26 mouse cellular contexts compared by ENCODE assay signal in genomic region chr3:153071549-153071948, GRCm38 (mm10).
DNase-seq lines count a peak whose midpoint lies in the region; ATAC-seq and TF ChIP-seq lines count a peak whose summit lies in the region.
"Had no signal": no experiment of that assay in that cellular context is flagged by ENCODE, and none has a peak within 500 bp of the region (broad histone marks: within the 10 kb centered on the region; RNA-seq: fewer than 3 reads in every experiment).

No protein-coding gene starts in this region.

- H3K4me1 ChIP-seq in forebrain, embryonic 15.5 days, result 0 out of 2 replicates have a peak, but pooled peaks cover 2% of the 10 kb centered on the region
- H3K4me1 ChIP-seq in forebrain, postnatal 0 days (ENCODE audit: insufficient read depth), result no peaks in the 10 kb centered on the region
- peaks cover 5% of the 10 kb centered on the region; the same call in 1 of the 2 replicates for H3K4me1 ChIP-seq in liver, embryonic 11.5 days (replicated peaks; ENCODE audit: control insufficient read depth, insufficient read depth, low read length)
- no peaks in the 10 kb centered on the region for H3K4me1 ChIP-seq in liver, postnatal 0 days (ENCODE audit: insufficient read depth)
- H3K4me1 ChIP-seq in liver, embryonic 13.5 days (replicated peaks), result peaks cover 26% of the 10 kb centered on the region
- H3K4me1 ChIP-seq in liver, embryonic 16.5 days (ENCODE audit: control insufficient read depth, low read depth, low read length), result peaks cover 11% of the 10 kb centered on the region
- no peaks in the 10 kb centered on the region for H3K4me1 ChIP-seq in heart, embryonic 11.5 days (ENCODE audit: control insufficient read depth, insufficient read depth, low read length)
- H3K4me1 ChIP-seq: intestine, embryonic 15.5 days had no signal

- peak overlapping the region; percentile 44; the same call in 1 of the 2 replicates for H3K27ac ChIP-seq in forebrain, embryonic 15.5 days (replicated peaks)
- H3K27ac ChIP-seq in forebrain, postnatal 0 days (ENCODE audit: low read depth, low read length), result no peak overlapping the region
- no peak overlapping the region for H3K27ac ChIP-seq in liver, embryonic 11.5 days (ENCODE audit: low read depth, low read length)
- no peak overlapping the region for H3K27ac ChIP-seq in liver, postnatal 0 days (ENCODE audit: low read depth)
- peak overlapping the region; percentile 39; the same call in 1 of the 2 replicates for H3K27ac ChIP-seq in liver, embryonic 13.5 days
- H3K27ac ChIP-seq in liver, embryonic 16.5 days (ENCODE audit: low read length), result no peak overlapping the region
- H3K27ac ChIP-seq in heart, embryonic 11.5 days (ENCODE audit: low read depth, low read length), result no peak overlapping the region
- H3K27ac ChIP-seq: embryonic facial prominence, embryonic 10.5 days; embryonic facial prominence, embryonic 13.5 days; heart, adult 2 months; heart, embryonic 10.5 days; hindbrain, embryonic 13.5 days; intestine, embryonic 15.5 days had no signal

- H3K36me3 ChIP-seq in forebrain, embryonic 15.5 days, result no peaks in the 10 kb centered on the region
- no peaks in the 10 kb centered on the region for H3K36me3 ChIP-seq in forebrain, postnatal 0 days (ENCODE audit: insufficient read depth)
- H3K36me3 ChIP-seq in liver, embryonic 11.5 days (ENCODE audit: control insufficient read depth, insufficient read depth, low read length), result no peaks in the 10 kb centered on the region
- H3K36me3 ChIP-seq in liver, postnatal 0 days (replicated peaks; ENCODE audit: insufficient read depth, low read length), result no peaks in the 10 kb centered on the region
- H3K36me3 ChIP-seq in liver, embryonic 13.5 days, result no peaks in the 10 kb centered on the region
- H3K36me3 ChIP-seq in liver, embryonic 16.5 days (ENCODE audit: control insufficient read depth, insufficient read depth), result no peaks in the 10 kb centered on the region
- no peaks in the 10 kb centered on the region for H3K36me3 ChIP-seq in heart, embryonic 11.5 days (ENCODE audit: control insufficient read depth, insufficient read depth, low read length)
- H3K36me3 ChIP-seq: embryonic facial prominence, embryonic 10.5 days; embryonic facial prominence, embryonic 13.5 days; G1E; heart, embryonic 10.5 days; hindbrain, embryonic 13.5 days; intestine, embryonic 15.5 days had no signal

- no peak overlapping the region for H3K9ac ChIP-seq in forebrain, embryonic 15.5 days (replicated peaks)
- H3K9ac ChIP-seq in forebrain, postnatal 0 days, result no peak overlapping the region
- no peak overlapping the region for H3K9ac ChIP-seq in liver, embryonic 11.5 days (ENCODE audit: low read depth, low read length)
- no peak overlapping the region for H3K9ac ChIP-seq in liver, postnatal 0 days (replicated peaks)
- H3K9ac ChIP-seq in liver, embryonic 13.5 days, result no peak overlapping the region
- H3K9ac ChIP-seq in liver, embryonic 16.5 days (ENCODE audit: low read depth, low read length), result no peak overlapping the region
- H3K9ac ChIP-seq in heart, embryonic 11.5 days (ENCODE audit: low read depth, low read length), result no peak overlapping the region
- H3K9ac ChIP-seq: embryonic facial prominence, embryonic 13.5 days; hindbrain, embryonic 13.5 days; intestine, embryonic 15.5 days had no signal

- no peaks in the 10 kb centered on the region for H3K9me3 ChIP-seq in forebrain, embryonic 15.5 days
- no peaks in the 10 kb centered on the region for H3K9me3 ChIP-seq in forebrain, postnatal 0 days (ENCODE audit: low read length)
- H3K9me3 ChIP-seq in liver, embryonic 11.5 days (ENCODE audit: control insufficient read depth, low read length), result no peaks in the 10 kb centered on the region
- no peaks in the 10 kb centered on the region for H3K9me3 ChIP-seq in liver, postnatal 0 days (ENCODE audit: low read length)
- H3K9me3 ChIP-seq in liver, embryonic 13.5 days (replicated peaks), result no peaks in the 10 kb centered on the region
- no peaks in the 10 kb centered on the region for H3K9me3 ChIP-seq in liver, embryonic 16.5 days (replicated peaks; ENCODE audit: control insufficient read depth, low read length)
- H3K9me3 ChIP-seq in heart, embryonic 11.5 days (replicated peaks; ENCODE audit: control insufficient read depth, low read length), result no peaks in the 10 kb centered on the region
- H3K9me3 ChIP-seq: embryonic facial prominence, embryonic 10.5 days; embryonic facial prominence, embryonic 13.5 days; G1E; heart, embryonic 10.5 days; hindbrain, embryonic 13.5 days; intestine, embryonic 15.5 days had no signal

- 85% methylated on average over 8 of the region's 8 CpGs for WGBS in forebrain, embryonic 15.5 days
- 87% methylated on average over 8 of the region's 8 CpGs for WGBS in forebrain, postnatal 0 days
- 79% methylated on average over 8 of the region's 8 CpGs for WGBS in liver, embryonic 11.5 days
- 78% methylated on average over 8 of the region's 8 CpGs for WGBS in liver, postnatal 0 days (ENCODE audit: insufficient replicate concordance)
- 80% methylated on average over 8 of the region's 8 CpGs for WGBS in liver, embryonic 13.5 days (ENCODE audit: insufficient replicate concordance)
- WGBS in liver, embryonic 16.5 days (ENCODE audit: insufficient replicate concordance), result 63% methylated on average over 8 of the region's 8 CpGs
- WGBS in heart, embryonic 11.5 days (ENCODE audit: insufficient replicate concordance), result 79% methylated on average over 8 of the region's 8 CpGs

- ATAC-seq in forebrain, embryonic 15.5 days (replicated peaks), result no peak
- ATAC-seq in forebrain, postnatal 0 days, result no peak
- ATAC-seq in liver, embryonic 11.5 days (replicated peaks; ENCODE audit: low FRiP score), result peak; percentile 3; the same call in 1 of the 2 replicates
- no peak for ATAC-seq in liver, postnatal 0 days
- ATAC-seq in liver, embryonic 13.5 days (ENCODE audit: low read depth), result peak; percentile 62
- 0 out of 2 replicates have a peak, but pooled peaks have one; percentile 31 for ATAC-seq in liver, embryonic 16.5 days (ENCODE audit: low read depth)
- no peak for ATAC-seq in heart, embryonic 11.5 days (replicated peaks; ENCODE audit: insufficient number of reproducible peaks, low FRiP score, low TSS enrichment)
- ATAC-seq: hindbrain, embryonic 16.5 days; intestine, embryonic 15.5 days; Patski had no signal

- no peak for TF ChIP-seq CTCF in forebrain, postnatal 0 days (IDR thresholded peaks at IDR 0.05; ENCODE audit: low read depth)
- no peak for TF ChIP-seq CTCF in liver, postnatal 0 days (IDR thresholded peaks at IDR 0.05; ENCODE audit: low read depth)

- no peaks in the 10 kb centered on the region for H3K27me3 ChIP-seq in forebrain, embryonic 15.5 days
- H3K27me3 ChIP-seq in forebrain, postnatal 0 days (ENCODE audit: insufficient read depth, low read length), result no peaks in the 10 kb centered on the region
- no peaks in the 10 kb centered on the region for H3K27me3 ChIP-seq in liver, embryonic 11.5 days (replicated peaks; ENCODE audit: control insufficient read depth, insufficient read depth, low read length)
- no peaks in the 10 kb centered on the region for H3K27me3 ChIP-seq in liver, postnatal 0 days (ENCODE audit: insufficient read depth, low read length)
- peaks cover 10% of the 10 kb centered on the region; the same call in 1 of the 2 replicates for H3K27me3 ChIP-seq in liver, embryonic 13.5 days
- H3K27me3 ChIP-seq in liver, embryonic 16.5 days (ENCODE audit: control insufficient read depth, insufficient read depth, low read depth, low read length), result no peaks in the 10 kb centered on the region
- H3K27me3 ChIP-seq in heart, embryonic 11.5 days (ENCODE audit: control insufficient read depth, insufficient read depth, low read length), result no peaks in the 10 kb centered on the region; the same call in 1 of the 2 replicates
- H3K27me3 ChIP-seq: CH12.LX; embryonic facial prominence, embryonic 13.5 days; intestine, embryonic 15.5 days; Patski had no signal

- no peak for TF ChIP-seq EP300 in liver, postnatal 0 days (IDR thresholded peaks at IDR 0.05; ENCODE audit: low read depth)

- H3K4me2 ChIP-seq in forebrain, embryonic 15.5 days (replicated peaks), result no peak overlapping the region
- no peak overlapping the region for H3K4me2 ChIP-seq in forebrain, postnatal 0 days (ENCODE audit: low read depth)
- no peak overlapping the region for H3K4me2 ChIP-seq in liver, embryonic 11.5 days
- H3K4me2 ChIP-seq in liver, postnatal 0 days (ENCODE audit: low read depth, low read length), result no peak overlapping the region
- H3K4me2 ChIP-seq in liver, embryonic 13.5 days, result peak overlapping the region; percentile 15; the same call in 1 of the 2 replicates
- H3K4me2 ChIP-seq in liver, embryonic 16.5 days (ENCODE audit: low read depth, low read length), result no peak overlapping the region
- H3K4me2 ChIP-seq in heart, embryonic 11.5 days, result no peak overlapping the region
- H3K4me2 ChIP-seq: embryonic facial prominence, embryonic 13.5 days; hindbrain, embryonic 13.5 days; intestine, embryonic 15.5 days had no signal

- no peak for DNase-seq in forebrain, postnatal 0 days
- DNase-seq in liver, embryonic 11.5 days (ENCODE audit: low spot score), result no peak
- DNase-seq in liver, postnatal 0 days, result no peak
- no peak for DNase-seq in liver, embryonic 13.5 days
- DNase-seq in adrenal gland, postnatal 4 days (ENCODE audit: low spot score in 2 of 2), result no peak
- DNase-seq: adrenal gland, postnatal 10 days; cerebellum, adult 11-12 months; cerebellum, adult 8-10 months; cerebellum, postnatal 10 days; cerebellum, postnatal 36 days; embryo, embryonic 11 days; gastrocnemius, postnatal 10 days; gastrocnemius, postnatal 36 days; heart, adult 2 months had no signal

- H3K4me3 ChIP-seq in forebrain, embryonic 15.5 days, result no peak overlapping the region
- no peak overlapping the region for H3K4me3 ChIP-seq in forebrain, postnatal 0 days (ENCODE audit: low read depth, low read length)
- no peak overlapping the region for H3K4me3 ChIP-seq in liver, embryonic 11.5 days (ENCODE audit: low read depth, low read length)
- H3K4me3 ChIP-seq in liver, postnatal 0 days (ENCODE audit: low read depth, low read length), result no peak overlapping the region
- no peak overlapping the region for H3K4me3 ChIP-seq in liver, embryonic 13.5 days (replicated peaks)
- no peak overlapping the region for H3K4me3 ChIP-seq in liver, embryonic 16.5 days (ENCODE audit: low read depth, low read length)
- H3K4me3 ChIP-seq in heart, embryonic 11.5 days (ENCODE audit: low read depth, low read length), result no peak overlapping the region
- H3K4me3 ChIP-seq: embryonic facial prominence, embryonic 10.5 days; embryonic facial prominence, embryonic 13.5 days; heart, adult 2 months; heart, embryonic 10.5 days; hindbrain, embryonic 13.5 days; intestine, embryonic 15.5 days had no signal

Comparison
In these comparisons a context has a peak if more than half of its experiments do, and no peak if none do; other contexts are left out.
1. ATAC-seq: peak in liver, embryonic 11.5 days (single experiment), liver, embryonic 13.5 days (single experiment) and liver, embryonic 16.5 days (single experiment); none in forebrain, embryonic 15.5 days (single experiment), forebrain, postnatal 0 days (single experiment), liver, postnatal 0 days (single experiment) and heart, embryonic 11.5 days (single experiment).
2. H3K27ac ChIP-seq: peak in forebrain, embryonic 15.5 days (single experiment) and liver, embryonic 13.5 days (single experiment); none in forebrain, postnatal 0 days (single experiment), liver, embryonic 11.5 days (single experiment), liver, postnatal 0 days (single experiment), liver, embryonic 16.5 days (single experiment) and heart, embryonic 11.5 days (single experiment).